Mouse (Mus musculus): ENCODE measurements at regions not wholly inside any gene's neighbourhood (a gene's known extent, or its start where the extent isn't known, plus 50 kb on each side); places are given as distances from the start of the nearest gene placed in this dataset.

DNA sequence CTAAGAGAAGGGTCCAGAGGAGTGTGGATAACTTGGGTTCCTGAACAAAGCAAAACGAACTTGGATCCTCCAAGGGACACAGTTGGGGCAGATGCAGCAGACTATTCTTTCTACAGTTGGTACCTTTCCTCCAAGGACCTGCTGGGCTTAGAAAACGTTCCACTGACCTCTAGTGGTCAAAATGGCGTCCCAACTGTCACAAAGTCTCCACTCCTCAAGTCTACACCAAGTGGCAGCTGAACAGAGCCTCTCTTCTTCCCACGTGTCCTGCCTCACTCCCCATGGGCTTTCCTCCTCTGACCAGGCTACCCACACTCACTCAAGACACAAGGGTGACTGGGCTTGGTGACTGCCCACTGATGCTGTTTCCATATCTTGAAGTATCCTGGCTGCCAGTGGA, 67.1 kb upstream of the Parp11 start:
- peak; percentile 23 for DNase-seq (ENCODE audit: low read depth, low spot score)

DNA sequence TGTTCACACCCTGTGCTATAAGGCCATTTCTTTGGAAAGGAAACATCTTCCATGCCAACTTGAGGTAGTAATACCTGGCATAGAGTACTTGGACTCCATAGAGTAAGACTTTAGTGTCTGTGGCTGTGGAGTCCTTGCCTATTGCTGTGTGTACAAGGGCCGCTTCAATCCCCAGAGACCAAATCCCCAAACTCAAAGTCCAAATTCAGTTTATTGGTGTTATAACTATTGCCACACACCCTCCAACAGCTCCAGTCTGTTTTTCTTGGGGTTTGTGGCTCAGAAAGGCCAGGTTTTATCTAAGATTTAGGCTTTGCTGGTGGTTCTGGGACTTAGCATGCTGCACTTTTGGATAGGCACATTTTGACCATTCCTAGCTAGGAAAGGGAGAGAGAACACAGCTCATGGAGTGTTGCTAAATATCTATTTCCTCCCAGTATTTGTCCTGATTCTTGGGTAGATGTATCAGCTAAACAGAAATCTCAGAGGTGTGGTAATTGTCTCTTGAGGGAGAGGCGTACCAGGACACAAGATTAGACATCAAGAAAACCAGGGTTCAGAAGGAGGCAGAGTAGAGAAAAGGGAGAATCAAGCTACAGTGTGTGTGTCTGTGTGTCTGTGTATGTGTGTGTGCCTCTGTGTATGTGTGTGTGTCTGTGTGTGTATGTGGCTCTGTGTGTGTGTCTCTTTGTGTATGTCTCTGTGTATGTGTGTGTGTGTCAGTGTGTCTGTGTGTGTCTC, 65.3 kb upstream of the Parp11 start:
- DNase-seq (ENCODE audit: low read depth, low spot score), result no peak

- DNase-seq (ENCODE audit: low read depth, low spot score), result no peak
Observed at GRCm38 (mm10) chr6:127391258-127392011, 55.2 kb upstream of the Parp11 start.

DNA sequence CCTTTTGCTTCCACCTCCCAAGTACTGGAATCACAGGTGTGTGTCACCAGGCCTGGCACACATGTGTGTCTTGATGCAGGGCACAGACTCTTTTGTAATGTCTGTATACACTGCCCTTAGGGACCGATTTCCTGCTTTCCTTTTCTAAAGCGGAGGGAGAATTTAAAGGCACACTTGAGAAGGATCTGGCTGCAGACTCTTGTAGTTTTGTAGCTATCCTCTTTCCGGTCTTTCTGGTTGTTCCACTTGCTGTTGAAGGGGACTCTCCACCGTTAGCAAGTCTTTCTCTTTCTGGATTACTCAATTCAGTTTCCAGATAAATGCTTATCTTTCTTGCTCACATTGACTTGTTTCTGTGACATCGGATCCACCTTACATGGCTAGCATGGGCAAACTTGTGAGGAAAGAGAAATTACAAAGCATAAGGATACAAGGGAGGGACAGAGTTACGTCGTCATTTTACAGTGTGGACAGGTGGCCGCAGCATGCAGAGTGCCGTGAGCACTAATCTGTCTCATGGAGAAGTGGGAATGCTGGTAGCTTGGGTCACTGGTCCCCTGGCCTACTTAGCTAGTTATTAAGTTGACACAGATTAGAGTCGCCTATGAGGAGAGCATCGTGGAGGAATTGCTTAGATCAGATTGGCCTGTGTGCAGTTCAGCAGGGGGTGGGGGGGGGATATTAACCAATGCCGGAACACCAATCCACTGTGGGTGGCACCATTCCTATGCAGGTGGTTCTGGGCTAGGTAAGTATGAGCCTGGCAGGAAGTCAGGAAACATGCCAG, 54.4 kb upstream of the Parp11 start:
- DNase-seq (ENCODE audit: low read depth, low spot score), result no peak

GRCm38 (mm10) chr6:127392799-127393172, 53.9 kb upstream of the Parp11 start:
- DNase-seq (ENCODE audit: low read depth, low spot score), result no peak

GRCm38 (mm10) chr6:127393907-127394600, 52.6 kb upstream of the Parp11 start:
- no peak for DNase-seq (ENCODE audit: low read depth, low spot score)
